Mouse (Mus musculus): ENCODE results near the gene Nelfa.
A peak's percentile ranks its signal among the peaks of the same experiment; 100 is the strongest.
"Not testable (repeated sequence)": the region's sequence is repeated elsewhere in the genome, so short reads cannot be mapped to it uniquely, and the experiment has no call there.

The Nelfa gene

DNA sequence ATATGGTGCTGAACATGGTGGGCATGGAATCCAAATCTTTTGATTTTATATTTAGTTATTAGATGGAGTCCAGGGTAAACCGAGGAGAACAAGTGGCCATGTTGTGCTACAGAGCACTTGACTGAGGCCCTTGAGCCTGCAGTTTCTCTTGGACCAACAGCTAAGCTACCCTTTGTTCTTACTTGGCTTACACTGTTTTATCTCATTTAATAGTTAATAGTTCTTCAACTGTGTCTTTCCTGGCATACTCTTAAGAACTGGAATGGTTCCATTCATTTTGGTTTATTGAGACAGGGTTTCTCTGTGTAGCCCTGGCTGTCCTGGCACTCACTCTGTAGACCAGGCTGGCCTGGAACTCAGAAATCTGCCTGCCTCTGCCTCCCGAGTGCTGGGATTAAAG, 19.6 kb downstream of the Nelfa start:
- DNase-seq, result not testable (repeated sequence)

DNA sequence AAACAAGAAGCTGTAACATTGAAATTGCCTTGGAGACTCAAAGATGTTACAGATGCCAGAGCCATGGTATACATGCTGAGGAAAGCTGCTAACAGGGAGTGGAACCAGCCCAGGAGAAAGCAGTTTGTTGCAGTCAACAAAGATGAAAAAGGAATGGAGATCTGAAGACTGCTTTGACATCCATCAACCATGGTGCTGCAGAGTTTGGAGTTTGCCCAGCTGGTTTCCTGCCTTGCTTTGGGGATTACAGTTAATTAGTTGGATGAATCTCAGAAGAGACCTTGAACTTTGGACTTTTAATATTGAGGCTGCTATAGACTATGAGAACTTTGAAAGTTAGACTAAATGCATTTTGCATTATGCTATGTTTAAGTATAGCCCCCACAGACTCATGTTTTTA, 21.2 kb downstream of the Nelfa start:
- not testable (repeated sequence) for DNase-seq

DNA sequence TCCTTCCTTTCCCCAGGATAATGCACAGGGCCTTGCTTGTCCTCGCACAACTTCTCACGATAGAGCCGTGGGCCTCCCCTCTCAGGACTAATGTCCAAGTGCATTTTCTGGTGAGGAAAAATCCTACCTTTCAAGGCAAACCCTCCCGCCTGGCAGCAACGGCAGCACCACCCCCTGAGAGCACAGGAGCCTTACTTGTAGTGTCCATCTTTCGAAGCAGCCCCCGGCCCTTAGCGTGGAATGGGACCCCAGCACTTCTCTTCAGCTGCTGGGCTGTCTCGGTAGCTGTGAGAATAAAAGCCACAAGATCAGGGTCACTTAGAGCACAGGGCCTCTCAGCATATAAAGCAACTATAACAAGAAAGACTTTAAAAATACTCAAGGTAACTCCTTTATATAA, 33.0 kb downstream of the Nelfa start:
- no peak for DNase-seq

DNA sequence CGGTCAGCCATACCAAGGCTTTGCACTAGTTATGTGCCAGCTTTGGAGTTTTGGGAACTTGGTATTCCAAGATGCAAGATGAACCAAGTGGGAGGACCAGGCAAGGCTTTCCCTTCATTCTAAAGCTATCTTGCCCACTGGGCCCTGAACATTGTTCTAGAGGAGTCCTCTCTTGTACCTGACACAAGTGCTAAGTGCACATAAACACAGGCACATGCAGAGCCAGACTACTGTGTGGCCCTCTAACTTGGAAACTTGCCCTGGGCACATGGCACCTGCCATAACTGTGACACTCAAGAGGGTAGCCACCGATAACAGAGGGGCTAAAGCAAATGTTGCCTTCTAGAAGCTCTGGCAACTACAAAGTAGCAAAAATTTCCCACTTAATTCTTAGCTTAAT, 33.5 kb downstream of the Nelfa start:
- no peak for DNase-seq

DNA sequence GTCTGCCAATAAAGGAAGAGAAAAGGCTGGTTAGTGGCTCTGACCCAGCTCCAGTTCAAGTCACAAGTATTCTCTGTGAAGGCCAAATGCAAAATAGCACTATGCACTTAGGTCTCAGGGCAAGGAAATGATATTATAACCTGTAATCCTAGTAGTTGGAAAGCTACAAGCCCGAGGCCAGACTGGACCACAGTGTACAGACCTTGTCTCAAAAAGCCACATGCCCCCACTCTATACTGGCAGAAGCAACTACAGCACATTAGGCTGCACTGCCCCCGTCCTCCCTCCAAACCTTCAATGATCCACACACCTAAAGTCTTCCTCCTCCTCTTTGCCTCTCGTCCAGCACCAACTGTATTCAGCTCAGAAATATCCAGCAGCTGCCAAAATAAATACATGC, 34.9 kb downstream of the Nelfa start:
- DNase-seq, result no peak

DNA sequence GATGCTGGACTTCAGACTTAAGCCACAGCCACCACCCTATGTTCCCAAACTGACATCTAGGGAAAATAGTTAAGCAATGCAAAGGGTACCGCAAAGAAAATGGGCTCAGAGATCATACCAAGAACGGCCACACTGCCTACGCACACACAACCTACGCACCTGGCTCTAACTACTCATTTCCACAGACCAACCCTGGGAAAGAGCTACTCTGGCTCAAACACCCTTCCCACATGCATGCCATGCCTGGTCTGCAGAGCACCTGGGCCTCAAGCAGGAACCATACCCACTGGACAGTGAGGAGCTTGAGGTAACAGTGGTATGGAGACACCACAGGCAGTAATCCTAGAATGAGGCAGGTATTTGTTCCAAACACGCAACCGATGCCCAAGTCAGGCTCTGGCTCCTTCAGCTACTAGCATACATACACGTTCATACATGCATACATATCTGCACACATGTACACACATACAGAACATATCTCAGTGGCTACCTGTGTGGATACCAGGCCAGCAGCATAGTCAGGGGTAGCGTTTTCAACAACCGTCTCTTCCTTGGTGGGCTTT, 35.4 kb downstream of the Nelfa start:
- DNase-seq, result no peak

DNA sequence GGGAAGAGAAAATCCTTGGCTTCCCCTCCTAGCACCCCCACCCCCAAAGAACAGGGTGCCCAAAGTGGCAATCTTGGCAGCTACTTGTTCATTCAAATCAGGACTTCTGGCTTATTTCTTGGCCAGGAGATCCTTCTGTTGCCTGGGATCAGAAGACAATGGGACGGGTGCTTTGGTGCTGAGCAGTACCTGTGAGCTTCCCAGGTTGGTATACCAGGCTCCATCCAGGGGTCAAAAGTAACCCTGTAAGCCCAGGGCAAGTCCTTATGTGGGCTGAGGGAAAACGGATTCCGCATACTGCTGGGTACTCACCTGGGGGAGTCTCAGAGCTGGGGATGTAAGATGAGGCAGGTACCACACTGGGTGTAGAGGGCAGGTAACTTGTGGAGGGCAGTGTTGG, 36.1 kb downstream of the Nelfa start:
- no peak for DNase-seq

DNA sequence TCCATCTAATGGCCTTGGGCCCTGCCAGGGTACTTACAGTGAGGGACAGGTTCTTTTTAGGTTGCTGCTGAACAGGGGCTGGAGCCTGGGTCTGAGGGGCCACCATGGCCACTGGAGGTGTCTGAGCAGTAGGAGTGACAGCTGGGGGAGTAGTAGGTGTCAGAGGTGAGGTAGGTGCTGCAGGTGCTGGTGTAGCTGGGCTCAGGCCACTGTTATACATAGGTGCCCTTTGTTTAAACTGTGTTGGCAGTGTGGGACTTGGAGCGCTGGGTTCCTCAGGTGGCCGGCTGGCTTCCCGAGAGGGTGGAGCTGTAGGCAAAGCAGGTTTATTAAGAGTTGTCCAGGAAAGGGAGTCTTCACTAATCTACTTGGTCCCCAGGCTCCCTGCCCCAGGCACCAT, 37.0 kb downstream of the Nelfa start:
- DNase-seq, result no peak

DNA sequence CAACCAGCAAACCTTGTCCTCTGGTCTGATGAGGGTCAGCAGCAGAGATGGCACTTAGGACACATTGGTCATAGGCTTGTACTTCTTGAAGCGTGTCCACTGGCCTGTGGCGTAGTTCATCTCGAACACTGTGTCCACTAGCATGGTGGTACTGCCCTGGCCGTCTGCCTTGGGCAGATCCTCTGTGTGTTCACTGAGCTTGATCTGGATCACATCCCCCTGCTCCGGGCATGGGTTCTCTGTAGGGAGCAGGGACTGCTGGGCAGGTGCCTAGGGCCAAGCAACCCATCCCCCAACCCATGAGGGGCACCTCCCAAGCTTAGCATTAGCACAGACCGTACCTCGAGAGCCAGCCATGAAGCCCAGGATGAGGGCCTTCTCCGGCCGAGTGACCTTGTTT, 37.5 kb downstream of the Nelfa start:
- no peak for DNase-seq

DNA sequence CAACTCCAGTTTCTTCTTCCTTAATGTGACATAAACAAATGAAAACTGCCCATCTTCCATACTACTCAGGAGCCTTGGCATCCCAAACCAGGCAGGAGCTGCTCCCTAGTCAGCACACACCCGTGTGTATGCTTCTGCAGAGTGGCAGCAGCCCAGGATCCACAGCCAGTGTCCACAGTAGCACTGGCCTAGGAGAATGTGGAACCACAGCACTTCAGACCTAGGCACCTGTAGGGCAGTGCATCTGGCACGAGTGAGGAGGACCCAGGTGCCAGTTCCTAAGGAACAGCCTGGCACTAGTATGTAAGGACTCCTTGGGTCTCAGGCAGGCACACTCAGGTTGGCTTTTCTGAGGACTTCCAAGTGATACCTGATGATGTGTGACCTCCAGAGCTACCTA, 39.1 kb downstream of the Nelfa start:
- no peak for DNase-seq

DNA sequence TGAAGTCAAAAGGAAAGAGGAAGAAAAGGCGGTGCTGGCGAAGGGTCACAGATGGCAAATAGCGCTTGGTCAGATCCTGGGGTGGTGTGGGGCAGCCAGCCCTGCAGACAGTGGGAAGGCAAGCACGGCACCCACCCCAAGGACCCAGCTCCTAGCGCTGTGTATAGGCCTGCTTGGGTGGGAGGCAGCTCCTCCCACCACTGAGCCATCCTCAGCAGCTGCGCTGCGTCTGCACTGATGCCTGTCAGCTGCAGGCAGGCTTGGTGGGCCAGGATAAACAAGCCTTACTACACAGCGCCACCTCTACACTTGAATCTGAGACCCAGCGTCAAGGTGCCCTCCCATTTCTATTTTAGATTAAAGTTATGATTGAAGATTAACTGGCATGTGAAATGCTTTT, 41.1 kb downstream of the Nelfa start:
- DNase-seq, result no peak

DNA sequence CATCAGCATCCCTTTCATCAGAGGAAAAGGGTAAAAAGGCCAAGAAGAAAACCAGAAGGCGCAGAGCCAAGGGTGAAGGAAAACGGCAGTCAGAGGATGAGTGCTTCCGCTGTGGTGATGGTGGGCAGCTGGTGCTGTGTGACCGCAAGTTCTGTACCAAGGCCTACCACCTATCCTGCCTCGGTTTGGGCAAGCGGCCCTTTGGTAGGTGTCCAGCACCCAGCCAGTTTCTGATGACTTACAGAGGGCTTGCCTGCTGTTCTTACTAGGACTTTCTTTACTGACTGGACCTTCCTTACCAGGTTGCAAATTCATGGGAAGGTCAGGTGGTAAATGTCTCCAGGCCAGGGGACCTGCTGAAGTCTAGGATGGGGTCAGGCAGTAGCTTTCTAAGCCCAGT, 42.8 kb downstream of the Nelfa start:
- DNase-seq, result no peak

DNA sequence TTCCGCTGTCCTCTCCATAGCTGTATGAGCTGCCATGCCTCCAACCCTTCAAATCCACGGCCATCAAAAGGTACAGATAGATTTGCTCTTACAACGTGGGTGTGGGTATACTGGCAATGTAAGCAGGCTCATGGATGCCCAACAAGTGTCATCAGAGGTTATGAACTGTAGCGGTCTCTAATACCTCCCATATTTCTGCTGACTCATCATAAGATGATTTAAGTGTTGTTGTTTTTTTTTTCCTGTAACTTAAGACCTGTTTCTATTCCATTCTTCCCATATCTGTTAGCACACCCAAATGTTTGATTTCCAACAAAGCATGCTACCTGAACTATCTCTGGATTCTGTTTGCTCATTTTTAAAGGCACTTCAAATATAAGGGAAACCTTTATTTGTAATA, 55.1 kb downstream of the Nelfa start:
- DNase-seq, result no peak

DNA sequence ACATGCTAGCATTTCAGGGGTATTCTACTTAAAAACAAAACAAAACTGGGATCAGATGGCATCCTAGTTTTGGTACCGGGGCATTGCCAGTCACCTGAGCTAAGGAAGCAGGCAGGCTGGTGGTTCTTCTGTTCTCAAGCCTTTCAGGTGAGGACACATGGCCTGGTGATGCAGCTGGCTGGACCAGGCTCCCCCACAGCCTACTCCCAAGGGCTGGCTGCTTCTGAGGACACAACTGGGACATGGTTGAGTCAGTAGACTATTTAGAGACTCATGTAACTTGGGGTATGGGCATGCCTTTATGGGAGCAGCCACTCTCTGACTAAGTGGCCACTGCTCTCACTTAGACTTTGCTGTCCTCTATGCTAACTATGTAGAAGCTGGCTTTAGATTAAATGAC, 60.7 kb downstream of the Nelfa start:
- no peak for DNase-seq

DNA sequence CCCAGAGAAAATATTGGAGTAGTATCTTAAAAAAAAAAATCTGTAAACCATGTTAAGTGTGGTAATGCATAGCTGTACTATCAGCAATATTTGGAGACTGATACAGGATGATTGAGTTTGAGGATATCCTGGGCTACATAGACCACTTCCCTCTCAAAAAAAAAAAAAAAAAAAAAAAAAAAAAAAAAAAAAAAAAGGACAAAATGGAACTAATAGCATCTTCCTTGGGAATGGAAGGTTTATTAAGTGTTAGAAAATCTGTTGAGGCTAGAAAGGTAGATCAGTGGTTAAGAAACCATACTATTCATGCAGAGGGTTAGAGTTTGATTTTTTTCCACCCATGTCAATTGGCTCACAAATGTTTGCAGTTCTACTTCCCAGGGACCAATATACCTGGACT, 78.5 kb downstream of the Nelfa start:
- no peak for DNase-seq

DNA sequence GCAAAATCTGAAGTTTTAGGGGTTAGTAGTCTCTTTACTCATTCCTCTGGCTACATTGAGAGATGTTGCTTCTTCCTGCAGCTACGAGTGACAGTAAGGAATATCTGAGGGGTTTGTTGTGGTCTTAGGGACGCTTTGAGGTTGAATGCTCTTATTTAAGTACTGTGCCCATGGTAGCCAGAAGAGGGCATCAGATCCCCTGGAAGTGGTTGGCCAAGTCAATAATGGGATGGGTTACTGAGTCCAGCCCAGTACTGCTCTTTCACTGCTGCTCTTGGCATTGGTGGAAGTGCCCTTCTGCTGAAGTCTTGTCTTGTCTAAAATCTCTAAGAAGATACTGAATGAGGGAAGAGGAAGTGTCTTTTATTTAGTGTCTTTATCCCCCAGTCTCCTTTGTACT, 82.2 kb downstream of the Nelfa start:
- DNase-seq, result peak; percentile 3

DNA sequence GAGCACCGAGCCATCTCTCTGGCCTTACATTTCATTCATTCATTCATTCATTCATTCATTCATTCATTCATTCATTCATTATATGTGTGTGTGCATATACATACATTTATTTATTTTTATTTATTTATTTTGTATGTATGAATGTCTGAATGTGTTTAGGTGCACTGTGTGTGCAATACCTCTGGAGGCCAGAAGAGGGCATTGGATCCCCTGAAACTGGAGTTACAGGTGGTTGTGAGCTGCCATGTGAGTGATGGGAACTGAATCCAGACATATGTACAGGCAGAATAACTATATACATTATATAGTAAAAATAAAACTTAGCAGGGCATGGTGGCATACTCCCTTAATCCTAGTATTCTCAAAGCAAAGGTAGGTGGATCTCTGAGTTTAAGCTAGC, 83.1 kb downstream of the Nelfa start:
- DNase-seq, result no peak

DNA sequence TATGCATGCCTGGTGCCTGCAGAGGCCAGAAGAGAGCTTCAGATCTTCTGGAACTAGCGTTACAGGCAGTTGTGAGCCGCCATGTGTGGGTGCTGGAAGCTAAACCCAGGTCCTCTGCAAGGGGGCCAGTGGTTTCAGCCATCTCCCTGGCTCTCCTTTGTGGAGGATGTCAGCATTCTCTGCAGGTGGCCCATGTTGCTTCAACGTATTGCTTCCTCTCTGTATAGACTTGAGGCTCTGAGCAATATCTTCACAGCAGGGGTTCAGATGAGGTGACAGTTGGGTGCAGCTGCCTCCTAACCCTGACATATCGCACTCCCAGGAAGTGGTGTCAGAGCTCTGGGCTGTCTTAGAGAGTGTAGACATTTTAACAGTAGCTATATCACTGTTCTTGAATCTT, 84.7 kb downstream of the Nelfa start:
- no peak for DNase-seq

All from lung, postnatal 14 days (tissue).